Mouse (Mus musculus) layer of hippocampus, adult 2 months (tissue): Measurements from ENCODE around the gene Ttll1. TPM values are rescaled to one million over a fixed set of nuclear protein-coding genes. Genes with fewer than 3 reads are reported as not detected.

Experiments
- DNase-seq, 2 experiments: peaks; one replicate each; pipeline ENCODE4 v3.0.0; 2022; ENCODE audit warnings: low spot score in 2 of 2
- H3K27ac ChIP-seq: fragments of 200-600 bp; 2 replicates; pipeline ENCODE4 v1.8.1; 2022
- H3K4me3 ChIP-seq: fragments of 200-600 bp; 2 replicates; pipeline ENCODE4 v1.8.1; 2022; ENCODE audit warnings: mild to moderate bottlenecking
- CTCF ChIP-seq: fragments of 200-600 bp; conservative IDR thresholded peaks from 2 replicates; pipeline ENCODE4 v1.8.1; 2022; ENCODE audit warnings: antibody characterized with exemption, mild to moderate bottlenecking, moderate library complexity
- total RNA-seq, 2 experiments: library from RNA; stranded (reverse); gene quantifications; 2 replicates each; pipeline ENCODE4 v1.2.3; 2021

Ttll1 gene
- total RNA-seq, 2 experiments from 2014 or later, result 34.5 to 36.6 TPM

DNA sequence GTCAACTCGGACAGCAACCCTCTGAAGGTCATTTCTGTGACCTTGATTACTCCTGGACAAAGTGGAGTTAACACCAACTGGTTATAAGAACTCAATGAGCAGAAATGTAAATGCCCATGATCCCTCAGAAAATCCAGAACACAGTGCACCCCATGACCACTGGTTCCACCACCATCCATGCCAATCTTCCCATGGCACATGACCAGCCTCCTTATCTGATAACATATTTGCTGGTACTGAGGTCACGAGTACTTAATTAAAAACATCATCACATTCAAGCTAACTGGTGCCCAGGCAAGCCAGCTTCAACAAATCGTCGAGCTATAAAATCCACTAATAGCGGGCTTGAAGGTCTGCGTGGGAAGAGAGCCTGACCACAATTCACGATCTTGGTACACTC, 56.3 kb downstream of the Ttll1 start:
- no peak for DNase-seq
- H3K4me3 ChIP-seq, result no peak overlapping the region
- no peak for TF ChIP-seq CTCF
- no peak overlapping the region for H3K27ac ChIP-seq

DNA sequence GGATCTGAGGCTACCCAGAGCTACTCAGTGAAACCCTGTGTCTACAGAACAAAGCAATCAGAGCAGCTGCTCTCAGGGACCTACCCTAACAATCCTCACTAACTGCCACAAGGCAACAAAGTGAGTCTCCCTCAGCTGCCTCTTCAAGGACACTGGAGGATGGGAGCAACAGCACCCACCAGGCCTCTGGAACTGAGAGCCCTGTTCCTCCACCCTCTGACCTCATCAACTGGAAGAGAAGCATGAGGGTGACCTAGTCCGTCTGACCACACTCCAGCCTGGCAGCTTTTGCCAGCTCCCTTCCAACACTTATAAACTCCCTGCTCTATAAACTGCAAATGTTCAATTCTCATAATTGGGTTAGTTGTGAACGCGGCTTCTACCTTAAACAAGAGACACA, 56.8 kb downstream of the Ttll1 start:
- no peak for TF ChIP-seq CTCF
- Histone ChIP-seq H3K4me3 (no peak overlapping the region), H3K27ac (no peak overlapping the region)
- no peak for DNase-seq

DNA sequence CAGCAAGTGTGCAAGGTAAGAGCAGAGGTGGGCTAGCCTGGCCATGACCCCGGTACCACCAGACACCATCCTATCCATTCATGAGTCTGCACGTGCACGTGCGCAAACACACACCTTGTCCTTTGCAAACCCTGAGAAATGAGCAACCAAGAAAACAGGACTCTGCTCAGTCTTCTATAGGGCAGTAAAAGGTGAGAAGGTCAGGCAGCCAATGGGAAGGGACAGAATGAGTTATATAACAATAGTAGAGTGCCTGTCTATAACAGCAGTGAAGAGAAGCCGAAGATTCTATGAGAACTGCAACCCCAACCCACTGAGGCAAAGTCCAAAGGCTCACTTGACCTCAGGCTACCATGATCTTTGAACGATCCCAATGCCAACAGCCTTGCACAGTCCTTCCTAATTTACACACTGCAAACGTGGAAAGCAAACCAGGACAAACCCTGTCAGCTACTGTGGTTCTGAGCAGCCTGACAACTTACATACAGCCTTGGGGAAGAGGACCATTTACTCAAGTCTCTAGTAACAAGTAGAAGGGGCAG, 58.4 kb downstream of the Ttll1 start:
- TF ChIP-seq CTCF, result no peak
- no peak overlapping the region for H3K4me3 ChIP-seq
- H3K27ac ChIP-seq, result peak overlapping the region; percentile 72
- DNase-seq, result no peak

DNA sequence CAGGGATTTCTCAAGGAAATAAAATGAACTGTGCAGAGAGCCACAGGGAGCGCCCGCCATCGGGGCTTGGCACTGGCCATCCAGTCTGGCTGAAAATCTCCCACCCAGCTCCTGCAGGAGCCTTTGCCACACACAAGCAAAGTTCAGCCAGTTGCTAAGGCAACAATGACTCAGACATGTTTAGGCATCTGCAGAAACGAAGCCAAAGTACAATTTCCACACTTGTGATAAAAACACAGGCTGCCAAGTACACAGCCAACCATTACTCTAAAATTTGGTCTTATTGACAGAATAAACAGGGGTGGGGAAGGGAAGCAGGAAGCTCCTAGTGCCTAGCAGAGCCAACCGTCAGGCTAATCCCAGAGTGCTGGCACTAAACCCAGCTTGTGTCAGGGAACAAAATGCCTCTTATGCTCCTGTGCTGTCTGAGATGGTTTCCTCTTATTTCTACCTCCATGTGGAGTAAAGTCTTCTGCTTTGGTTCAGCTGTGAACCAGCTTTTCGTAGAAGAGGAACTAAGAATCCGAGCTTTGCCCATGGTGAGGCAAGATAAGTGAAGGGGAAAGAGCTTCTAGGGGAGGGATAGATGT, 59.0 kb downstream of the Ttll1 start:
- no peak overlapping the region for H3K4me3 ChIP-seq
- peak; percentile 54 to 66 for DNase-seq
- peak overlapping the region; percentile 72 for H3K27ac ChIP-seq
- no peak for TF ChIP-seq CTCF

DNA sequence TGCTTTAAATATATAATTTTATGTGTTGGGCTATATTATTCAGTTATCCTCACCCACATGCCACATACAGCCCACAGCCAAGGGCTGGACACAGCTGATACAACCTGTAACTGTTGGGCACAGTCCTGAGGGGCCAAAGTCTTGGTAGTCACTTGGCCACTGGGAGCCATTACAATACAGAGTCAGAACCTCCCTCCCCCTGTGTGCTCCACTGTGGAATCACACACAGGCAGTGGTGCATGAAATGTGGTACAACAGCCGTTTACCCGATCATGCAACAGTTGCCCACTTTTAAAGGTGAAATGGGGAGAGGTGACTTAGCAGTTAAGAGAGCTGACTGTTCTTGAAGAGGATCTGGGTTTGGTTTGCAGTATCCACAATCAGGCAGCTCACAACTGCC, 60.7 kb downstream of the Ttll1 start:
- no peak overlapping the region for H3K27ac ChIP-seq
- no peak for DNase-seq
- no peak overlapping the region for H3K4me3 ChIP-seq
- TF ChIP-seq CTCF, result no peak

DNA sequence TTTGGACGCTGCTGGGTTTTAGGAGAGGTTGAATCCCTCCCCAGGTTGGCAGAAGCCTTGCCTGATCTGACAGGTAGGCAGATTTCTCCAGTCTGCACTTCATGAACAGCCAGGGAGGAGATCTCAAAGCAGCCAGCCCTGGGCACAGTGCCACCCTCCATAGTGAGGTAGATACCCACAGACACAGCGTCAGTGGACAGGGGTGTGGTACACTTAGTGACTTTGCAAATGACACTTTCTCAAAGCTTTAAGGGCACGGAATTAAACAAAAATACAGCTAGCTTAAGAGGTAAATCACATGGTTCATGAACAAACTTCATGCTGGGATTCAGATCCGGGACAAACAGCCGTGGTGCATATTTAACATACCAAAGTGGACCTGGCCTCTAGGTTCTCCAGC, 62.0 kb downstream of the Ttll1 start:
- H3K4me3 ChIP-seq, result no peak overlapping the region
- no peak for DNase-seq
- H3K27ac ChIP-seq, result peak overlapping the region; percentile 75; the same call in 1 of the 2 replicates
- no peak for TF ChIP-seq CTCF

DNA sequence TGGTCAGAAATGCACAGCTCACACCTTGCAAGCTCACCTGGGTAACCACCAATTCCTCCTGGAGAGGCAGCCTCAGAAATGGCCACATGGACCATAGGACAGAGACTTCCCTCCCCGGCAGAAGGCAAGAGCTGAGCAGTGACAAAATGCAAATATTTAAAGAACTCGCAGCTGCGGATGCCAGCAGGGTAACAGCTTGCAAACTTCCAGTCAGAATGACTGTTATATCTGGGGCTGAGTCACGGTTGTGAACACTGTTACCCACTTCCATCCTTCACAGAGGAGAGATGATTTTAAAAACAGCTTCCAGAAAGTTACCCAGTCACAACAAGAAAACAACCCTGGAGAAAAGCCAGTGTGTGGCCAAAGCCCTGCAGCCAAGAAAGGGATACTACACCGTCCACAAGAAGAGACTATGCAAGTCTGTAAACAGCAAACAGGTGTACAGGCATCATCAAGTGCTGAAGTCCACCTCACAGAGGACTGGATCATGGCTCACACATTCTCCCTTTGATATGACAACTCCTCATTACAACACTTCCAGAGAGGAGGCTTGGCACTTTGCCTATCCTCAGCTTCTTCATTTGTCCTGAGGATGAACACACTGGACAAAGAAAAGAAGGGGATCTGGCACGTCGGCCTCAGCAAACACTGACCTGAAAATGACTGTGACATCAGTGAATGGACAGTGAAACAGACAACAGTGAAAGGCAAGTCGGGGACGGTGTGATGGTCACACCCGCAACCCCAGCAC, 62.7 kb downstream of the Ttll1 start:
- Histone ChIP-seq H3K27ac (peak overlapping the region; percentile 75), H3K4me3 (peak overlapping the region; percentile 47)
- DNase-seq, result peak; percentile 73 to 83
- TF ChIP-seq CTCF, result no peak

DNA sequence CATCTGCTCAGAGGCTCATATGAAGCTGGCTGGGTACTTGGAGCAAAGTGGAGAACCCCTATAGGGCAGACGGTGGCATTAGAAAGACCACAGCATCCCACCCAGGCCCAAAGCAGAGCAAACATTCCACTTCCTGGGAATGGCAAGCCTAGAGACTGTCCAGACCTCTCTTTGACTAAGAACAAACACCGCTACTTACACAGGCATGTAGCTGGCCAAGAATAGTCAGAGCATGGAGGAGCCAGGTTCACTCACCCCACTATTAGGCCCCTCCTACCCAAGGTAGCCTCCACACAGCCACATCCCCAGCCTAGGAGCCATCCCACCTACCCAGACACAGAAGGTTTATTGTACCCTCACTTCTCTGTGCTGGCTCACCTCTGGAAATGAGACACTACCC, 64.8 kb downstream of the Ttll1 start:
- peak overlapping the region; percentile 47; the same call in 1 of the 2 replicates for H3K4me3 ChIP-seq
- no peak overlapping the region for H3K27ac ChIP-seq
- TF ChIP-seq CTCF, result no peak
- DNase-seq, result no peak

DNA sequence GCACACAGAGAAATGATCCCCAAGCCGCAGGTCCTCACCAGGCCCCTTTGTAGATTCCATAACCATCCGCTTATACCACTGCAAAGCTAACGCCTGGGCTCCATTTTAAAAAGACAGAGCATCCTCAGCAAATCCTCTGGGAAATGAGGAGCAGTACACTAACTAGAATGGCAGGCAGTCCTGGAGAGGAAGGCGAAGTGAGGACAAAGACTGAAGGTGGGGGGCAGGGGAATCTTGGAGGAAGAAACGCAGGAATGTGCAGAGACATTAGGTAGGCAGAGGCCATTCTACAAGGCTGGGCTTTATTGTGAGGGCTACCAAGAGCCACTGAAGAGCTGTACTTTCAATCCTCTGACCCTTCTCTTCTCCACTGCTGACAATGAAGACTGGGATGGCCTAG, 65.3 kb downstream of the Ttll1 start:
- no peak for DNase-seq
- no peak for TF ChIP-seq CTCF
- no peak overlapping the region for H3K27ac ChIP-seq
- H3K4me3 ChIP-seq, result no peak overlapping the region; the same call in 1 of the 2 replicates

DNA sequence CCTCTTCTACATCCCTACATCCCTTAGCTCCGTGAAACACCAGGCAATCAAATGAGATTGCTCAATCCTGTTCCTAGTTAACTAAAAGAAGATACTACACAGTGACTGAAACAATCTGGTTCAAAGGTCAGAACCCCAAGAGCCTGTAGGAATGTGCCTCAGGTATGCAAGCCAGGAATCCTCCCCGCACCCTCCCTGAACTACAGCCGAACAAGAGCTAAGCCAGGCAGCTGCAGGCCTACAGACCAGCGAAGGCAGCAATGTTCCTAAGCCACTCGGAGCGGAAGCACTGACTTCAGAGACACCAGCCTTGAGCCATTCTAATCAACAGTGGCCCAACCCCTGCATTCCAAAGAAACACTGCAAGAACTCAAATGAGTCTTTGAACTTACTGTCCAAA, 66.3 kb downstream of the Ttll1 start:
- no peak overlapping the region for H3K4me3 ChIP-seq
- no peak for TF ChIP-seq CTCF
- DNase-seq, result no peak
- H3K27ac ChIP-seq, result no peak overlapping the region

DNA sequence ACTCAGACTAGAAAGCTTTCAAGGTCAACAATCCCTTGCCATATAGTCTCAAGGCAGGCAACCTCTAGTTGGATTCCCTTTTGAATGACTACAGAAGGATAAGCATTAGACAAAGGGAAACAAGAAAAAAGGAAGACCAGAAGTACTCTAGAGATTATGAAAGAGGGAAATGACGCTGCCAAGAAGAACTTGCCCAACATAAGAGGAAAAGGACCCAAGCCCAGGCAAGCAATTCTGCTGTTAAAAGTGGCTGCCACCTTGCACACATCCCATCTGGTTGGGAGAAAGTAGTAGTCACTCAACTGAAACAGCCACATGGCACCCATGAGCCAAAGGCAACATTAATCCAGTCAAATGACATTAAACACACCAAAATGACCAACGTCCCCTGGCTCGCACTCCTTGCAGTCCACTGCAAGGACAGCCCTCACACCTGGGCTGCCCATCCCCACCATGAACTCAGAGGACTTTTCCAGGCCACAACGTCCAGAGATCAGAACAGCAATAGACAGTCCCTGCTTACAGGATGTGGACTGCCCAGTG, 68.1 kb downstream of the Ttll1 start:
- no peak for DNase-seq
- Histone ChIP-seq H3K27ac (no peak overlapping the region), H3K4me3 (no peak overlapping the region)
- no peak for TF ChIP-seq CTCF

DNA sequence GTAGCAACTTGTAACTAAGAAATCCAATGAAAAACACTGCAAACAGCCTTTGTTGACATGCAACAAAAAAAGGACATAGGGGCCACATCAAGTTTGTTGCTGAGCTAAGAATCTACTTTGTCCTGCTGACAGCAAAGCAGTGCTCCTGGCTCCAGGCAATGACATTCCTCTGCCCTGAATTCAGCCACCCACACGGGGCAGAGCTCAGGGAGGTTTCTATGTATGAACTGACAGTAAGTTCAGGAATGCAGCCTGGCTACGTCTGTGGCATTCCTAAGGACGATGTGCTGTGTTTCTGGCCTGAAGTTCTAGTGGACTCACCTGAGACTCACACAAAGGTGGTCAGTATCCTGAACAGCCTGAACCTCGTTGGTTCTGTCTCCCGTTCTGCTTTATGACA, 70.0 kb downstream of the Ttll1 start:
- Histone ChIP-seq H3K4me3 (no peak overlapping the region), H3K27ac (no peak overlapping the region)
- no peak for DNase-seq
- no peak for TF ChIP-seq CTCF

DNA sequence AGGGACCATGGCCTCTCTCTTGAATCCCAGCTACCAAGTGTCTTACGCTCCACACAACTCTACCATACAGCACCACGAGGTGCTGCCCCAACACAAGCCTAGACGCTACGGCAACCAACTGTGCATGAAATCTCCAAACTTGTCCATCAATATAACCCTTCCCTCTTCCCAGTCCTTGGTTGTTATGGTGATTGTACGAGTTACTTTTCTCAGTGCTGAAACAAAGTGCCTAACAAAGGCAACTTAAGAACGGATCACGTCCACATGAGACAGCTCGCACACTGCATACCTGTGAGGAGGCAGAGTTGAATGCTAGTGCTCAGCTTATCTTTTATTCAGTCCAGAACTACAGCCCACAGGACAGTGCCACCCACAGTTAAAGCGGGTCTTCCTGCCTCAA, 74.2 kb downstream of the Ttll1 start:
- no peak; the same call in 1 of the 2 replicates for TF ChIP-seq CTCF
- Histone ChIP-seq H3K4me3 (no peak overlapping the region), H3K27ac (no peak overlapping the region; the same call in 1 of the 2 replicates)
- DNase-seq, result no peak
